Mouse (Mus musculus) MN1 (cell line): ENCODE measurements around the gene Macrod1.
A peak's percentile ranks its signal among the peaks of the same experiment; 100 is the strongest.

ENCODE experiments used
- DNase-seq: peaks from one replicate; pipeline ENCODE4 v3.0.0-alpha.2; 2016; ENCODE audit warnings: low spot score

The Macrod1 gene

GRCm38 (mm10) chr19:7056248-7057087 lies at the start of gene Macrod1:
TSS of gene Macrod1 (plus strand) at chr19:7056810.
- DNase-seq: peak; percentile 76

DNA sequence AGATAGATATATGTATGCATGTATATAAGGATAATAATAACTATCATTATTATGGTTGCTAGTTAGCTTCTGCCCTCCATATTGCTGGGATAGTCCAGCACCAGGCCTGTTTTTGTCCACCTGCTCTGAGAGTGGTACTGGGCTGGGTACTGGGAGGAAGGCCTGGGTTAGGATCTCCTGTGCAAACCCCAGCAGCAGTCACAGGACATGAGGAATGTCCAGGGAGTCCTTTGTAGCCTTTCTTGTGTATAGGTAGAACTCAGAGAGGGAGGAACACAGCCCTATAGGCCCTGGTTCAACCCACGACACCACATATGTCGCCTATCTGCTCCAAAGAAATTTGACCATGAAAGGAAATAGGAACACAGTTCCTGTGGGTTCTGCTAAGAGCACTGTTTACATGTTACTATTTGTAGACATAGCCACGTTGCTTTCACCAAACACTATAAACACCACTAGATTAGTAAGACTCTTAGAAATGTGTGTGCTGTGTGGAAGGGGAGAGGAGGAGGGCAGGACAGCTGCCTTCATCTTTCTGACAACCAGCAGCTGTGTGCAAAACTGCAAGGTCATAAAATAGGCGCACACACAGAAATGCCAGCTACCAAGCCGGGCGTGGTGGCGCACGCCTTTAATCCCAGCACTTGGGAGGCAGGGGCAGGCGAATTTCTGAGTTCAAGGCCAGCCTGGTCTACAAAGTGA lies 49.6 kb upstream of the Macrod1 start:
- no peak for DNase-seq

DNA sequence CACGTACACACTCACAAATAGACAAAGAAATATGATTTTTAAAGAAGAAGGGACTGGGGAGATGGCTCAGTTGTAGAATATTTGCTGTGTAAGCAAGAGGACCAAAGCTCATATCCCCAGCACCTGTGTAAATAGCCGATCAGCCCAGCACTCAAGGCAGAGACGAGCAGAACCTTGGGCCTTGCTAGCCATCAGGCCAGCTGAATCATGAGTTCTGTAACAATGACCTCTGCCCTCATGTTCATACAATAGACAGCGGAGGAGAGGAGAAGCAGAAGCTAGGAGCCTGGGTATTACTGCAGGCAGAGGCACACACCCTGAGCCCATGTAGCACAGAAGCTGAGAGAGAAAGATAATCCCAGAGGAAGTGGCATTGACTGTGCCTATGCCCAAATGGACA lies 44.2 kb upstream of the Macrod1 start:
- no peak for DNase-seq

DNA sequence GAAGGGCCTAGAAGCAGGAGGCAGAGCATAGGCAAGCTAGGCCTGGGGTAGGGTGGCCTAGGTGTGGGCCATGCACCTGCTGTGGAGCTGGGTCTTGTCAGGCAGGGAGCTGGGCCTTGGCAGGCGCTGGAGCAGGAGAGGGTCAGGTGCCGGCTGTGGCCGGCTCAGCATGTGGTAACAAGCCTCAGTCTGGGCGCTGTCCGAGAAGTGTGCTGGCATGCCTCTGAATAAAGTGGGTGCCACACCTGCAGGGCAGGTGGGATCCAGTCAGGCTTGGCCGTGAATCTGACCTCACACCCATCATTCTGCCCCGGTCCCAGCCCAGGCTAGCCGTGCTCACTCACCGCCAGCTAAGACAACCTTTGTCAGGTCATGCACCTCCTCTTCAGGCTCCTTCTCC lies 42.6 kb upstream of the Macrod1 start:
- no peak for DNase-seq

DNA sequence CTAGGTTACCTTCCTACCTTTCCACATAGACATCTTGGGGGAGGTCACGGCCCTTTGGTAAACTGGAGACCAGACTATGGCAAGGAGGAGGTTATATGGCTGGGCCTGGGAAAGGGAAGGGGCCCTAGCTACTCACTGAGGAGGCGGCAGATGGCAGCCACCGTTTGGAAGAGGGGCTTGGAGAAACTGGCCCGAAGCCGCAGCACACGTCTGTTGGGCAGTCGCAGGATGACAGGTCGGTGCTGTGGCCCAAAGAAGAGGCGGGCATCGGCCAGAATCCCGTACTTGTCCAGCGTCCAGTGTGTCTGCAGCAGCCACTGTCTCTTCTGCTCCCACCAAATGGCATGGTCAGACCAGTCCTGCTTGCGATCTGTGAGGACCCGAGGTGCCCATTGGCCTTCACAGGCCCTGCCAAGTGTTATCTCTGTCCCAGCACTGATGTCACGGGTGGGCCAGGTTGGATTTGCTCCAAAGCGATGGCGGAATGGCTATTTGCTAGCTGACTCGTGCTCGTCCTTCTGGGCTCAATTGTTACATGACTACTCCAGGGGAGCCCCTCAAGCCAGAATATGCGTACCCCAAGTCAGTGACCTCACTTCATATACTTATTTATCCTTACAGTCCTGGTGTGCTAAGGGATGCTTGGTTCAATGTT lies 42.0 kb upstream of the Macrod1 start:
- DNase-seq: no peak

DNA sequence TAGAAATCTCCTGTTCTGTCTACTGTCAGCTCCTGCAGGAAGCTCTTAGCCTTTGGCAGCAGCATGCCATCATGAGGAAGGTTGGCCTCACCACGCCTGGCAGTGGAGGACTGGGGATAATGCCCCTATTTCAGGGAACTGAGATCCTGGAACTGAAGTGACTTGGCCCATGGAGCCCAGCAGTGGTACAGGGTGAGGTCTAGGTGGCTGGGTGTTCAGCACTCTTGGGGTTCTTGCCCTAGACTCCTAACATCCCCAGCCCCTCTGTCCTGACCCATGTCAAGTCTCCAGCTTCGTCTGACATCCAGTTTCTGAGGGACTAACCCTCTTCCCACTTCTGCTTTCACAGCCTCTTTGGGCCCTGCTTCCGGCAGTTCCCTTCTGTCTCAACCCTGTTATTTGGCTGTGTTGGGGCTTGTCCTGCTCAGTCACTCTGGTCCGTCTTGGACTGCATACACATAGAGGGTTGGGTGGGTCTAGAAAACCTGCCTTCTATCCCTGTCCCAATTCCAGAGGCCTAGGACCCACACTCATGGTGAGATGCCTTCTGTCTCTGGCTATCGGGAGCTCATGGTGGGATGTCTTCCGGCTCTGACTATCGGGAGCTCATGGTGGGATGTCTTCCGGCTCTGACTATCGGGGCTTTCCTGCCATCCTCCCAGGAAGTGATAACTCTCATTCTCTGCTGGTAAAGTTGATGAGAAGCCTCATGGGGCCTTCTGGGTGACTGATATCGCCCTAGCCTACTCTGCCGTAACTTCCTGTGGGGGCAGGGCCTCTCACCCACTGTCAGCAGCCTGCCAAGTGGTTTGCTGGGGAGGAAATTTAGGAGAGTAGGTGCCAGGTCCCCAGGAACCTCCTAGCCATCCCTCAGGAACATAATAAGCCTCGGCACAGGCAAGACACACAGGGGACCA lies 38.8 kb upstream of the Macrod1 start:
- no peak for DNase-seq

- no peak for DNase-seq
These were observed 38.1 kb upstream of the Macrod1 start for GRCm38 (mm10) chr19:7018546-7018945.

DNA sequence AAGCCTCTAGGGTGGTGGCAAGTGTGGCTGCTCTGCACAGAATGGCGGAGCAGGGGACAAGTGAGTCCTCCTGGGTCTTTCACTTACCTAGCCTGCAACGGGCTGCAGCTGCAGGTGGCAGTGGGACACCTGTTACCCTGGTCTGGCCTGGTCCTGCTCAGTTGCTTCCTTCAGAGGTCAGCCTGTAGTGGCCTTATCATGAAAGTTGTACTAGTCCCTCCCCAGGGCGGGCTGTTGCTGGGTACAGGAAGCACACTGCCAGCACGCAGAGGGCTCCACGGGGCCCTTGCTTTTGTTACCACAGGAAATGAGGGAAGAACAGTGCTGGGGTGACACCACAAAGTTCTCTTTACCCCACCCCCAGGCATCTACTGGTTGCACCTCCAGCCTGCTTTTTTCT lies 37.4 kb upstream of the Macrod1 start, which contains the start of gene Fermt3:
Gene Fermt3 (minus strand): TSS at position 279 of the 400 bp plus-strand sequence.
- no peak for DNase-seq

- peak; percentile 64 for DNase-seq
These were observed 36.4 kb upstream of the Macrod1 start for GRCm38 (mm10) chr19:7020224-7020641.

DNA sequence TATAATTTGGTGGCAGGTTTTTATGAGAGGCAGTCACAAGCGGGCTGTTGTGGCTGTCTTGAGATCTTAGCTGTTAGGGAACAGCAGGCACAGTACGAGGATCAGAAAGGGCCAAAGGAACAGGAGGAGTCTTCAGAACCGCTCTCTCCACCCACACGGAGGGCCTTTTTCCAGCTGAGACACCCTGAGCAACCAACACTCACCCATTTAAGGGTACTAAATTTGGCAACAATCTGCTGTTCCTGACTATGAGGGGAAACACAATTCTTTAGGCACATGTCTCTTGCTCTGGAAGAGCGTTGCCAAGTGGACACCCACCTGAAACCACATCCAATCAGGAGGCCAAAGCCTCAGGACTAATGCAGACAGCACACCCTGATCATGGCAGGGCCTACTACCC lies 27.1 kb upstream of the Macrod1 start:
- DNase-seq: no peak

- no peak for DNase-seq
These were observed 22.6 kb upstream of the Macrod1 start for GRCm38 (mm10) chr19:7034006-7034405.

GRCm38 (mm10) chr19:7039088-7039720 lies 17.4 kb upstream of the Macrod1 start:
- peak; percentile 43 for DNase-seq

DNA sequence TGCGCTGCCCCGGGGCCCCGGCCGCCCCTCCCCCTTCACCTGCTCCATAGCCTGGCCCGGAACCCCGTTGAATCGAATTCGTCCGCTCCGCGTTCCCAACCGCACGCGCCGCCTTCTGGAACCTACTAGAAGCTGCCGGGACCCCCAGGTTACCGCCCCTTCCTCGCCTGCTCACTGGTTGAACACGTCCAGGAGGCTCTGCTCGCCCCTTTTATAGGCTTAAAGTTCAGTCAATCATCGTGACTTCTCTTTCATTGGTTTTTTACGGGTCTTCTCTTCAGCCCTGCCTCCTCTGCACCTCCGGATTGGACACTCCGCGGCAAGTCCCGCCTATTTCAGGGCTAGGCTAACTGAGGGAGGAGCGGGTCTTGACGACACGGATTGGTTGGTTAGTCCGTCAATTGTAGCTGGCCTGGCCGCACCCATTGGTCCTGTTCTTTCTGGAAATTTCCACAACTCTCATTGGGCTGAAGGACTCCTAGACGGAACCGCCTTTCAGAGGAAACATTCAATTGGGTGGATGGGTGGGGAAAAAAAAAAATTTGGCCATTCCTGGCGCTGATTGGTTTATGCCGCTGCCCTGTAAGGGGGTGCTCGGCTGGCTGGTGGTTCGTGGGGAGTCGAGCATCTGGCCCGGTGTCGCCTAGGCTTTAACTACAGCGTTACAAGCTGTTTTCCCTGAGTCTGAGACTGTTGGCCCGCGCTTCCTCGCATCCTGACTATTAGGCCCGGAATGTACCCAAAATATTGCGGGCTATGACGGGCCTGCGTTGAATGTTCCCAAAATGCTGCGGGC lies 16.6 kb upstream of the Macrod1 start, which contains the start of gene Stip1:
Gene Stip1 (minus strand): TSS at position 127 of the 796 bp plus-strand sequence.
- DNase-seq: peak; percentile 99

DNA sequence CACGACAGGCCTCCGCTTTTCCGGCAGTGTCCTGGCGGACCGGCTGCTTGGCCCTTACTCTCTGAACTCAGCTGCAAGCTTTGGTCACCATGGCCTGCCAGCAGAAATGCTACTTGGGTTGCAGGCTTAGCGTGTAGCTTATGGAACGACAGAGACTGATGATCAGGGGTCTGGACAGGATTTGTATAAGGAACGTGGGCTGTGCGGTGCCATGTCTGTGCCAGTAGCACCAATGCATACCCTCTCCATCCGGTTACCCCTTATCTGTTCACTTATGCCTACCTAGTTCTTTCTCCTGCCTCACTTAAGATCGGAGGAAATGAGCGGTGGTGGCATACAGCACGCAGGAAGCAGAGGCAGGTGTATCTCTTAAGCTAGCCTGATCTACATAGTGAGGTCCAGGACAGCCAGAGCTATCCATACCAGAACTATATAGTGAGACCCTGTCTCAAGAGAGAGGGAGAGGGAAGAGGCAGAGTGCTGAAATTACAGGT lies 15.9 kb upstream of the Macrod1 start:
- no peak for DNase-seq

DNA sequence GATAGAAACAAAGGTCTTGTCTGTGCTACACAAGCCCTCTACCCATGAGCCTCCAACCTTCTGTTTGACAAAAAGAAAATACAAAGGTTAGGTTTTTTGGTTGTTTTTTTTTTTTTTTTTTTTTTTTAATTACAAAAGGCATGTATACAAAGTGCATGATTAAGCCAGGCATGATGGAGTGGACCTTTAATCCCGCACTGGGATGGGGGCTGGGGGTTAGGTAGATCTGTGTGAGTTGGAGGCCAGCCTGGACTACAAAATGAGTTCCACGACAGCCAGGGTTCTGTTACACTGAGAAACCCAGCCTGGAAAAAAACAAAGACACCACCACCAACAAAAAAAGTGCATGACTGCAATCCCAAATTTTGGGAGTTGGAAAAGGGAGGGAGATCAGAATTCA lies 15.4 kb upstream of the Macrod1 start:
- no peak for DNase-seq

- DNase-seq: no peak
These were observed 12.3 kb upstream of the Macrod1 start for GRCm38 (mm10) chr19:7044279-7044678.

DNA sequence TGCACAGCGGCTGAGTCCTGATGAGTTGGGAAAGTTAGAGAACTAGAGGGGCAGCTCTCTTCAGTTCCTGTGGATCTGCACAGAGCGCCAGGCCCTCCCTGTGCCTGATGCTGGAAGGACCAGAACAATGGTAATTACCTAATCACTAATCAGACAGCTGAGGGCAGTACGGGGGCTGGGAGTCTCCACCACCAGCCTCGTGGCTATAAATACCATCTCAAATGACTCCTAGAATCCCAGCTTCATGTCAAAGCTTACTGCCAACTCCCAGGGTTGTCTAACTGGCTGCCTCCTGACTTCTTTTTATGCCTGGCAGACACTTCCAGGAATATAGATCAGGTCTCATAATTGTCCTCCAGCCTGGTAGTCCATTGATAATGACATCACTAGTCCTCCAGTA lies 11.9 kb upstream of the Macrod1 start:
- DNase-seq: no peak

DNA sequence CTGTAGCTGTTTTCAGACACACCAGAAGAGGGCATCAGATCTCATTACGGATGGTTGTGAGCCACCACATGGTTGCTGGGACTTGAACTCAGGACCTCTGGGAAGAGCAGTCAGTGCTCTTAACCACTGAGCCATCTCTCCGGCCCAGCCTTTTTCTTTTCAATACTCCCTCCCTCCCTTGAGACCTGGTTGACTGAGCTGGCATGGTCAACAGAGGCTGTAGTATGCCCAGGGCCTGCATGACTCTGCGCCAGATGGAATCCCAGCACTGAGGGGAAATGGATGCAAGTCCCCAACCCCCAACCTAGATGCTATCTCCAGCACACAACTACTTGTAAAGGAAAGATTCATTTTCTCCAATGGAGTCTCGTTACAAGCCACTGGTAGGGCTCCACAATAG lies 3.2 kb upstream of the Macrod1 start:
- DNase-seq: peak; percentile 75

DNA sequence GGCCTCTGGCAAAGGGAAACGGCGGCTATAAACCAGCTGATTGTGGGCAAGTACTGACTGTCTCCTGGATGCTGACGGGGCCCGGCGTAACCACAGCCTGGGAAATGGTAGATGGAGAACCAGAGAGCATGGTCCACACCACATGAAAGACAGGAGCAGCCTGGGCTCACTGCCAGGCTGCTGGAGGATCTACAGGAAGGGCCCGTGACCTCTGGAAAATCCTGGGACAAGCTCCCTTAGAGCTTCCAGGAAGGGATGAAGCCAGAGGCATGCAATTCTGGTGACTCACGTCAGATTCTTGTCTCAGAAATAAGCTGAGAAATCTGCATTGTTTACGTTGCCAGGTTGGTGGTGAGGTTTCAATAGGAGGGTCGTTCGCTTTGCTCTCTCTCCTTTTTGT lies 1.8 kb upstream of the Macrod1 start:
- DNase-seq: peak; percentile 88

GRCm38 (mm10) chr19:7055173-7055572 lies 1.4 kb upstream of the Macrod1 start:
- DNase-seq: peak; percentile 74
